Mouse (Mus musculus) testis, adult 2 months (tissue): Measurements from ENCODE around the gene Pafah2. TPM values are rescaled to one million over a fixed set of nuclear protein-coding genes. Genes with fewer than 3 reads are reported as not detected.
A peak's percentile ranks its signal among the peaks of the same experiment; 100 is the strongest.

Experiments
- H3K27ac ChIP-seq: fragments of 200-500 bp; 2 replicates; pipeline ENCODE4 v1.5.1; 2012; ENCODE audit warnings: low read depth, low read length; ENCODE audit not compliant: control insufficient read depth, insufficient read depth
- H3K27me3 ChIP-seq: fragments of 200-500 bp; 2 replicates; pipeline ENCODE4 v1.6.1; 2012; ENCODE audit warnings: mild to moderate bottlenecking, low read length, moderate library complexity; ENCODE audit not compliant: control insufficient read depth, insufficient read depth
- H3K36me3 ChIP-seq: fragments of 200-500 bp; 2 replicates; pipeline ENCODE4 v1.6.1; 2012; ENCODE audit warnings: mild to moderate bottlenecking, low read length; ENCODE audit not compliant: control insufficient read depth, insufficient read depth
- H3K4me1 ChIP-seq: fragments of 200-500 bp; 2 replicates; pipeline ENCODE4 v1.6.1; 2012; ENCODE audit warnings: low read length; ENCODE audit not compliant: control insufficient read depth, insufficient read depth
- H3K4me3 ChIP-seq: fragments of 200-500 bp; 2 replicates; pipeline ENCODE4 v1.5.1; 2012; ENCODE audit warnings: low read depth, mild to moderate bottlenecking, low read length, moderate library complexity, mixed read lengths; ENCODE audit not compliant: control insufficient read depth
- CTCF ChIP-seq: fragments of 200-500 bp; IDR thresholded peaks from 2 replicates; pipeline ENCODE4 v1.5.1; 2012; ENCODE audit warnings: low read depth, mild to moderate bottlenecking, inconsistent platforms, low read length, moderate library complexity; ENCODE audit not compliant: control insufficient read depth, insufficient read depth, insufficient replicate concordance
- POLR2A ChIP-seq: fragments of 200-500 bp; IDR thresholded peaks from 2 replicates; pipeline ENCODE4 v1.6.1; 2012; ENCODE audit warnings: low read depth, mild to moderate bottlenecking, inconsistent platforms, low read length, moderate library complexity; ENCODE audit not compliant: control insufficient read depth
- polyA plus RNA-seq: library from polyadenylated mRNA; depleted of rRNA; stranded (reverse); fragments of >200 nt; gene quantifications from 2 replicates; pipeline ENCODE4 v1.2.3, GENCODE M21; 2012

Gene Pafah2
- polyA plus RNA-seq, 1 experiment = 37.2 TPM

- no peak for TF ChIP-seq CTCF
- no peak for TF ChIP-seq POLR2A
- peaks cover 10% of the 10 kb centered on the region for H3K4me1 ChIP-seq
- no peaks in the 10 kb centered on the region for H3K27me3 ChIP-seq
- H3K36me3 ChIP-seq = no peaks in the 10 kb centered on the region
- H3K27ac ChIP-seq = no peak overlapping the region
- no peak overlapping the region for H3K4me3 ChIP-seq
Observed at GRCm38 (mm10) chr4:134395142-134395541, 978 bp upstream of the Pafah2 start.

- Histone ChIP-seq H3K27me3 (no peaks in the 10 kb centered on the region), H3K27ac (peak overlapping the region; percentile 67), H3K36me3 (no peaks in the 10 kb centered on the region), H3K4me3 (peak overlapping the region; percentile 48), H3K4me1 (peaks cover 24% of the 10 kb centered on the region)
- no peak for TF ChIP-seq CTCF
- TF ChIP-seq POLR2A = no peak
Observed at GRCm38 (mm10) chr4:134397121-134397520, 1.0 kb downstream of the Pafah2 start.

- TF ChIP-seq CTCF (no peak), POLR2A (no peak)
- Histone ChIP-seq H3K4me1 (peaks cover 30% of the 10 kb centered on the region), H3K4me3 (no peak overlapping the region), H3K27ac (no peak overlapping the region), H3K36me3 (no peaks in the 10 kb centered on the region), H3K27me3 (no peaks in the 10 kb centered on the region)
Observed at GRCm38 (mm10) chr4:134397732-134398131, 1.6 kb downstream of the Pafah2 start.

GRCm38 (mm10) chr4:134400206-134400605 is 4.1 kb downstream of the Pafah2 start:
- Histone ChIP-seq H3K27ac (no peak overlapping the region), H3K27me3 (no peaks in the 10 kb centered on the region), H3K36me3 (no peaks in the 10 kb centered on the region), H3K4me1 (peaks cover 36% of the 10 kb centered on the region), H3K4me3 (no peak overlapping the region)
- TF ChIP-seq CTCF (no peak), POLR2A (no peak)

- no peak for TF ChIP-seq CTCF
- TF ChIP-seq POLR2A = peak; percentile 56; the same call in 1 of the 2 replicates
- H3K36me3 ChIP-seq = no peaks in the 10 kb centered on the region
- H3K4me3 ChIP-seq = peak overlapping the region; percentile 89
- H3K27me3 ChIP-seq = no peaks in the 10 kb centered on the region
- H3K4me1 ChIP-seq = peaks cover 32% of the 10 kb centered on the region
- H3K27ac ChIP-seq = peak overlapping the region; percentile 86
Observed at GRCm38 (mm10) chr4:134401181-134401661, 5.1 kb downstream of the Pafah2 start.

GRCm38 (mm10) chr4:134401856-134402570 is 5.9 kb downstream of the Pafah2 start:
- H3K4me3 ChIP-seq = peak overlapping the region; percentile 58
- no peak for TF ChIP-seq CTCF
- TF ChIP-seq POLR2A = no peak
- H3K27ac ChIP-seq = peak overlapping the region; percentile 60; the same call in 1 of the 2 replicates
- H3K4me1 ChIP-seq = peaks cover 30% of the 10 kb centered on the region
- H3K27me3 ChIP-seq = no peaks in the 10 kb centered on the region
- no peaks in the 10 kb centered on the region for H3K36me3 ChIP-seq

GRCm38 (mm10) chr4:134402571-134403262 is 6.6 kb downstream of the Pafah2 start:
- H3K4me1 ChIP-seq = peaks cover 26% of the 10 kb centered on the region
- TF ChIP-seq POLR2A (0 out of 2 replicates have a peak, but pooled peaks have one; percentile 27), CTCF (no peak)
- H3K4me3 ChIP-seq = no peak overlapping the region
- no peaks in the 10 kb centered on the region for H3K27me3 ChIP-seq
- H3K27ac ChIP-seq = no peak overlapping the region
- H3K36me3 ChIP-seq = no peaks in the 10 kb centered on the region
